Mouse (Mus musculus): ENCODE data around the gene Mrpl35. TPM values are rescaled to one million over a fixed set of nuclear protein-coding genes. Genes with fewer than 3 reads are reported as not detected.

The Mrpl35 gene
- polyA plus RNA-seq, 1 experiment from 2014 or later: 65.3 TPM

DNA sequence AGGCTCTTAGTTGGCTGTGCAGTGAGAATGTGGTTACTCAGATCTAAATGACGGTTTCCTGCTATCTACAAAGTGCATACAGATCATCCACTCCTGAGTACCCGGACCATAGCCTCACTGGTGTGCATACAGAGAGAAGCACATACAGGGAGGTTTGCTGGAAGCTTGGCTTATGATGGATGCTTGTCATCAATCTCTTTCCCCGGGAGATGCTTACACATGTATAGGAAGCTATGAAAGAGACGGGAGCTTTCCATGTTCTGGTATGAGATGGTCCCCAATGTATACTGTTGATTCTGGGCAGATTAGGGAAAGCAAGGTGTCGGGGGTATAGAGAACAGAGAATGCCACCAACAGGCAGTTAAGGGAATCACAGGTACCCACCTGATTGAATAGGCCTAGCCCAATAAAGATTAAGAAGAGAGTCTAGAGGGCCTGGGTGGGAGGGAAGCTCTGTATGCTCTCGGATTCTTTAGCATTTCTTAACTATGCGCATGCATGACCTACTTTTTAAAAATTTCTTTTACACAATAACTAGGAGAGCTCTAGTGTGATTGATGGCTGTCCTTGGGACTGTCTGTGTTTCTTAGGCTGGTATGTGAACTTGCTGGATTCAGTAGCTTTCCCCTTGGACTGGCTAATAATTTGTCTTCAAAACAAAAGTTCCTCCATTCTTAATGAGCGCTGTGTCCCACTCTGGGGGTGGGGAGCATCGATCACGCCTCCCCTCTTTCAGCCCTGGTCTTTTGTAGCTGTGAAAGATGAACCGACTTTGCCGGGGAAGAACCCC lies 56.7 kb downstream of the Mrpl35 start:
- no peak overlapping the region for H3K27ac ChIP-seq (ENCODE audit: low read depth, low read length)

DNA sequence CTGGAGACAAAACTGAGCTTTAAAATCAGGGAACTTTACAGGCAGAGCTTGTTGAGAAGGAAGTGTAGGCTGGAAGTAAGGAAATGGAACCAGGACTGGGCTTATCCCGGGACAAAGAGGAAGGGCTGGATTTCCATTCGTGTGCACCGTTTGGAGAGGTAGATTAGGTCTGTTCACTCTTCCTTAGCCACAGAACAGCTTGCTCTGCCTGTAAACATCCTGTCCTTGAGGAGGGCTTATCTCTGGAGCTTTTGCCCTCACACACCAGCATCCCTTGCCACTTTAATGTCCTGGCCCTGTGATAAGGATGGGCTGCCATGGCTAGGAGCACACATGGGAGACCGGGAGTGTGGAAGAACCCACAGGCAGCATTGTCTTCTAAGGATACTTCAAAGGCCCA lies 59.0 kb downstream of the Mrpl35 start:
- Histone ChIP-seq H3K9me3 (replicated peaks; ENCODE audit: control insufficient read depth, low read length) (no peaks in the 10 kb centered on the region), H3K27ac (ENCODE audit: low read depth, low read length) (no peak overlapping the region), H3K4me3 (ENCODE audit: low read depth, low read length) (no peak overlapping the region), H3K36me3 (ENCODE audit: control insufficient read depth, insufficient read depth, low read length) (no peaks in the 10 kb centered on the region), H3K4me1 (ENCODE audit: control insufficient read depth, insufficient read depth, low read length) (no peaks in the 10 kb centered on the region), H3K27me3 (ENCODE audit: control insufficient read depth, insufficient read depth, low read length) (no peaks in the 10 kb centered on the region), H3K9ac (ENCODE audit: low read depth, low read length) (no peak overlapping the region), H3K4me2 (no peak overlapping the region)
- WGBS (ENCODE audit: insufficient replicate concordance): 34% methylated on average over 4 of the region's 4 CpGs
- ATAC-seq (replicated peaks; ENCODE audit: insufficient number of reproducible peaks, low FRiP score, low TSS enrichment): no peak

More for the DNA sequence above, 56.7 kb downstream of the Mrpl35 start:
- Histone ChIP-seq H3K9me3 (replicated peaks; ENCODE audit: control insufficient read depth, low read length) (no peaks in the 10 kb centered on the region), H3K36me3 (ENCODE audit: control insufficient read depth, insufficient read depth, low read length) (no peaks in the 10 kb centered on the region), H3K4me2 (no peak overlapping the region), H3K9ac (ENCODE audit: low read depth, low read length) (no peak overlapping the region), H3K4me1 (ENCODE audit: control insufficient read depth, insufficient read depth, low read length) (no peaks in the 10 kb centered on the region), H3K4me3 (ENCODE audit: low read depth, low read length) (no peak overlapping the region), H3K27me3 (ENCODE audit: control insufficient read depth, insufficient read depth, low read length) (no peaks in the 10 kb centered on the region)
- no peak for ATAC-seq (replicated peaks; ENCODE audit: insufficient number of reproducible peaks, low FRiP score, low TSS enrichment)
- 79% methylated on average over 12 of the region's 12 CpGs for WGBS (ENCODE audit: insufficient replicate concordance)

Other genes starting within 250 kb of the Mrpl35 start
- 32.4 and 35.1 TPM in 2 replicates for gene Kdm3a, start 194.0 kb downstream of the Mrpl35 start, polyA plus RNA-seq (2014; fragmentation: Nextera tagmentation; extraction: Ambion mirVana)
- gene Reep1, start 119.4 kb downstream of the Mrpl35 start, polyA plus RNA-seq (2014; fragmentation: Nextera tagmentation; extraction: Ambion mirVana): 20.8 and 25.0 TPM in 2 replicates
- 284 and 294 TPM in 2 replicates for gene Immt, start 4.4 kb upstream of the Mrpl35 start, polyA plus RNA-seq (2014; fragmentation: Nextera tagmentation; extraction: Ambion mirVana)
- gene Ptcd3, start 81.8 kb upstream of the Mrpl35 start, polyA plus RNA-seq (2014; fragmentation: Nextera tagmentation; extraction: Ambion mirVana): 117 and 121 TPM in 2 replicates
- gene Polr1a, start 82.1 kb upstream of the Mrpl35 start, polyA plus RNA-seq (2014; fragmentation: Nextera tagmentation; extraction: Ambion mirVana): 21.4 and 24.2 TPM in 2 replicates